Mouse (Mus musculus) spleen, adult 2 months (tissue): ENCODE data around the gene Tia1.

Experiments used
- CTCF ChIP-seq: fragments of 200-500 bp; IDR thresholded peaks from 2 replicates; pipeline ENCODE4 v1.5.1; 2011; ENCODE audit warnings: mild to moderate bottlenecking, inconsistent platforms; ENCODE audit not compliant: insufficient read depth, insufficient read length, insufficient replicate concordance; ENCODE audit errors: extremely low read depth
- POLR2A ChIP-seq: fragments of 200-500 bp; IDR thresholded peaks from 2 replicates; pipeline ENCODE4 v1.6.1; 2011; ENCODE audit warnings: low read depth, low read length, inconsistent platforms

DNA sequence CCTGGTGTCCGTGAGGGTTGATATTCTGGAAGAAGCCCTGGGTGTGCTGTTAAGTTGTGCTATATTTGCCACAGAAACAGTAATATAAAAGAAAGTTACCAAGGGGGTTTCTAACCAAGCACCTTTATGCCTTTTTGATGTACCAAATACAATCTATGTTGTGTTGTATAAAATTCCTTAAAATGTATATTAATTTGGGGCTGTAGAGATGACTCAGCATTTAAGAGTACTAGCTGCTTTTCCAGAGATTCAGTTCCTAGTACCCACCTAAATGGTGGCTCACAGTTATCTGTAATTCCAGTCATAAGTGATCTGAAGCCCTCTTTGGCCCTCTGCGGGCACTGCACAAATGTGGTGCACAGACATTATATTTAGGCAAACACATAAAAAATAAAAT lies 37.2 kb upstream of the Tia1 start:
- no peak for TF ChIP-seq CTCF
- no peak for TF ChIP-seq POLR2A
